Mouse (Mus musculus) heart, embryonic 15.5 days (tissue): ENCODE measurements around the gene Prcd. TPM values are rescaled to one million over a fixed set of nuclear protein-coding genes. Genes with fewer than 3 reads are reported as not detected.

Experiments
- ATAC-seq: fragments of 200-750 bp; cut with Nextera tagmentation; replicated peaks from 2 replicates; pipeline ENCODE4 v1.8.0; 2017; ENCODE audit warnings: low read depth, moderate TSS enrichment; ENCODE audit not compliant: insufficient number of reproducible peaks, insufficient read depth, low FRiP score
- H3K27ac ChIP-seq: fragments of 300-500 bp; sonication (generic); 2 replicates; pipeline ENCODE4 v1.5.1; 2015; ENCODE audit warnings: mild to moderate bottlenecking, inconsistent platforms
- H3K27me3 ChIP-seq: fragments of 300-500 bp; sonication (generic); 2 replicates; pipeline ENCODE4 v1.6.1; 2015; ENCODE audit warnings: inconsistent platforms
- H3K36me3 ChIP-seq: fragments of 300-500 bp; sonication (generic); 2 replicates; pipeline ENCODE4 v1.6.1; 2015; ENCODE audit warnings: mild to moderate bottlenecking, inconsistent platforms
- H3K4me1 ChIP-seq: fragments of 300-500 bp; sonication (generic); replicated peaks from 2 replicates; pipeline ENCODE4 v1.6.1; 2015; ENCODE audit warnings: inconsistent platforms
- H3K4me2 ChIP-seq: fragments of 300-500 bp; sonication (generic); 2 replicates; pipeline ENCODE4 v1.6.1; 2015; ENCODE audit warnings: inconsistent platforms, mild to moderate bottlenecking, moderate library complexity
- H3K4me3 ChIP-seq: fragments of 300-500 bp; sonication (generic); 2 replicates; pipeline ENCODE4 v1.5.1; 2015; ENCODE audit warnings: mild to moderate bottlenecking, inconsistent platforms
- H3K9ac ChIP-seq: fragments of 300-500 bp; sonication (generic); 2 replicates; pipeline ENCODE4 v1.6.1; 2015; ENCODE audit warnings: mild to moderate bottlenecking, inconsistent platforms
- H3K9me3 ChIP-seq: fragments of 300-500 bp; sonication (generic); replicated peaks from 2 replicates; pipeline ENCODE4 v1.6.1; 2016; ENCODE audit warnings: inconsistent platforms
- WGBS: fragments of 180-500 bp; shearing (Covaris S2); methylation state at CpG from one replicate; pipeline ENCODE4 v1.1.7; 2015; ENCODE audit warnings: mixed read lengths; 5-methylcytosine and 5-hydroxymethylcytosine counted together
- polyA plus RNA-seq: library from polyadenylated mRNA; unstranded; fragments of >200 nt; fragmentation: Nextera tagmentation; extraction: Ambion mirVana; gene quantifications from 2 replicates; pipeline ENCODE4 v1.2.1, GENCODE M21; 2015

The Prcd gene
- polyA plus RNA-seq, 1 experiment from 2014 or later: 1.4 TPM

DNA sequence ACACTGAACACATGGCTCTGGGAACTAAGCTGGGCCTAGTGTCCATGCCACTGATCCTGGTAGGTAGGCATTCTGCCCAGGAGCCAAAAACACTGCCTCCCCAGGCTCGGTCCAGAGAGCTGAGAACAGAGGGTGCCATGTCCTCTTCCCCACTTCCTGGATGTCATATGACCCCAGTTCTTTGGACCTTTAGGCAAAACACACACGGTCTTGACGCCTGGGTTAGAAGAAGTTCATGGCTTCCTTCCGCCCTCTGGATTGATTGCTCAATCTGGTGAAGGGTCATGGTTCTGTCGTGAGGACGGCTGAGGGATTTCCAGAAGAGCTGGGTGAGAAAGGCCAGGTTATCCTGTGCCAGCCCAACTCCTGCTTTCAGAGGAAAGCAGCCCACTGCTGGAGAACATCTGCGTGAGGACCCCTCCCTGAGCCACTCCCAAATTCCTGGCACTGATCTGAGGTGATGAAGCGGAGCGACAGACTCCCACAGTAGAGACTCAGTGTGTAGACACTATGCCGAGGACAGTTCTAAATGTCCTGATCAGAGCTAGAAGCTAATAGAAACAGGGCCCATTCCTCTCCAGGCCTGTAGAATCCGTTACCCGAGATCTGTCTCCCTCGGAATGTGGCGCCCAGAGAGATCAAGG is 29.3 kb downstream of the Prcd start:
- no peaks in the 10 kb centered on the region for H3K27me3 ChIP-seq
- H3K4me1 ChIP-seq: no peaks in the 10 kb centered on the region
- H3K9me3 ChIP-seq: no peaks in the 10 kb centered on the region
- H3K27ac ChIP-seq: no peak overlapping the region
- no peak overlapping the region for H3K4me3 ChIP-seq
- H3K9ac ChIP-seq: no peak overlapping the region
- peaks cover 5% of the 10 kb centered on the region; the same call in 1 of the 2 replicates for H3K36me3 ChIP-seq
- H3K4me2 ChIP-seq: no peak overlapping the region
- 66% methylated on average over 14 of the region's 14 CpGs for whole genome bisulfite sequencing
- ATAC-seq: no peak

DNA sequence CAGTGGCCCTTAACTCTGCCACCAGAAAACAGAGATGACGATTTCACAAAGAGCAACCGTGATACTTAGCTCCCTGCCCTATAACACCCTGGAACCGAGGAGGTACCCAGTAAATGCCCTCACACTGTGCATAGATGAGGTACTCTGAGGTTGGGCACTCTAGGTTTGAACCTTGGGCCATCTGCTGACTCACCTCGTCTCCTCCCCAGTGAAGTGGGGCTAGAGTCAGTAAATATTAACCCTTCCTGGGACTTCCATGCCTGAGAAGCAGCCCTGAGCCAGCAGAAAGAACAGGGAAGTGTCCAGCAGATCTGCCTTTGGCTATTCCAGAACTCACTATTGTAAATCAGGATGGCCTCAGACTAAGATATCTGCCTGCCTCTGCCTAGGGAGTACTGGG is 30.4 kb downstream of the Prcd start:
- Histone ChIP-seq H3K27ac (no peak overlapping the region), H3K4me2 (no peak overlapping the region), H3K4me3 (no peak overlapping the region), H3K9me3 (no peaks in the 10 kb centered on the region), H3K27me3 (no peaks in the 10 kb centered on the region), H3K4me1 (no peaks in the 10 kb centered on the region), H3K9ac (no peak overlapping the region), H3K36me3 (peaks cover 4% of the 10 kb centered on the region; the same call in 1 of the 2 replicates)
- 70% methylated on average over 4 of the region's 4 CpGs for WGBS
- ATAC-seq: no peak

DNA sequence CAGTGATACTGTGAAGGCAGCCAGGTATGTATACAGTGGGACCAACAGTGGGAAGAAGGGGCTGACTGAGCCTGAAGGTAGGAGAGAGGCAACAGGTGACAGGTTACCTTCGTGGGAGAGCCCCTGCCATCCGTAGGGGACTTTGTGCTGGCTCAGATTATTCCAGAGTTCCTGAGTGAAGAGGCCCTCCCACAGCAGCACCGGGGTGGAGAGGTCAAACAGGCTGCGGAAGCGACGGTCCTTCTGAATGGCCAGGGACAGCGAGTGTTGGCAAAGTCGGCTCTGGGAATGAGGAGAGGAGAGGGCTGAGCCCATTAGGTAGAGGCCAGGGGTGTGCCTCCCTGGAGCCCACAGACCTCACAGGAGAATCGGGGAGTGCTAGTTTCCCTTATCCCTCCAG is 32.4 kb downstream of the Prcd start:
- Histone ChIP-seq H3K27me3 (no peaks in the 10 kb centered on the region), H3K4me3 (no peak overlapping the region), H3K4me1 (no peaks in the 10 kb centered on the region), H3K4me2 (no peak overlapping the region), H3K36me3 (0 out of 2 replicates have a peak, but pooled peaks cover 4% of the 10 kb centered on the region), H3K27ac (no peak overlapping the region), H3K9me3 (no peaks in the 10 kb centered on the region), H3K9ac (no peak overlapping the region)
- ATAC-seq: no peak
- WGBS: 66% methylated on average over 9 of the region's 9 CpGs

DNA sequence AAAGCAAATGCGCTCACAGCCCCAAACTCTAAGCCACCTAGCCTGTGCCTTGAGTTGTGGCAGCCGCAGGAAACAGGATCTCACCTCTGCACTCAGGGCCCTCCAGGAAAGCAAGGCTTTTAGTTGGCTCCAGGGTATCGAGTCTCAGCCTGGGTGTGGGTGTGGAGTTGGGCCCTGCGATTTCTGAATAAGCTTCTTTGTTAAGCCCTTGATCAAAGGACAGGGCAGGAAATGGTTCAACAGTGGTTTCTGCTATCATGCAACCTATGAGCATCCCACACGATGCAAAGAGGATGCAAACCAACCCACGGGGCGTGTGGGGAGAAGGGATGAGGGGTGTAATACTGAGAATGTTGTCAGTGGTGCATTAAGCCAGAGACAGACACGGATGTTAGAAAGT is 34.6 kb downstream of the Prcd start:
- peaks cover 8% of the 10 kb centered on the region for H3K27me3 ChIP-seq
- no peak overlapping the region for H3K4me3 ChIP-seq
- WGBS: 72% methylated on average over 8 of the region's 8 CpGs
- H3K4me2 ChIP-seq: no peak overlapping the region
- no peaks in the 10 kb centered on the region for H3K36me3 ChIP-seq
- no peak overlapping the region for H3K27ac ChIP-seq
- no peak for ATAC-seq
- H3K4me1 ChIP-seq: no peaks in the 10 kb centered on the region
- H3K9me3 ChIP-seq: no peaks in the 10 kb centered on the region
- no peak overlapping the region for H3K9ac ChIP-seq

DNA sequence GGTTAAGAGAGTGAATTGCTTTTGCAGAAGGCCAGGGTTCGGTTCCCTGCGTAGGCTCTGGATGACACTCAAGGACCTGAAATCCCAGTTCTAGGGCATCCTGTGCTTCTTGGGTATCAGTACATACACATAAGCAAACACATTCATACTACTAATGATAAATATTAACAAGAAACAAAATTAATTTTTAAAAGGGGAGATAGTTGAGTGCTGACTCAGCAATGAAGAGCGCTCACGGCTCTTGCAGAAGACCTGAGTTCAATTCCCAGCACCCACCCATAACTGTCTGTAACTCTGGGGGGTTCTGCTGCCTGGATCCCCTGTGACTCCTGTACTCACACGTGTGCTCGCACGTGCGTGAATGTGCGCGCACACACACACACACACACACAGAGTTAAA is 36.3 kb downstream of the Prcd start:
- Histone ChIP-seq H3K27ac (no peak overlapping the region), H3K4me2 (no peak overlapping the region), H3K9me3 (no peaks in the 10 kb centered on the region), H3K36me3 (no peaks in the 10 kb centered on the region), H3K4me3 (no peak overlapping the region), H3K9ac (no peak overlapping the region), H3K4me1 (peaks cover 7% of the 10 kb centered on the region), H3K27me3 (peaks cover 22% of the 10 kb centered on the region)
- ATAC-seq: no peak
- WGBS: 94% methylated on average over 10 of the region's 10 CpGs

DNA sequence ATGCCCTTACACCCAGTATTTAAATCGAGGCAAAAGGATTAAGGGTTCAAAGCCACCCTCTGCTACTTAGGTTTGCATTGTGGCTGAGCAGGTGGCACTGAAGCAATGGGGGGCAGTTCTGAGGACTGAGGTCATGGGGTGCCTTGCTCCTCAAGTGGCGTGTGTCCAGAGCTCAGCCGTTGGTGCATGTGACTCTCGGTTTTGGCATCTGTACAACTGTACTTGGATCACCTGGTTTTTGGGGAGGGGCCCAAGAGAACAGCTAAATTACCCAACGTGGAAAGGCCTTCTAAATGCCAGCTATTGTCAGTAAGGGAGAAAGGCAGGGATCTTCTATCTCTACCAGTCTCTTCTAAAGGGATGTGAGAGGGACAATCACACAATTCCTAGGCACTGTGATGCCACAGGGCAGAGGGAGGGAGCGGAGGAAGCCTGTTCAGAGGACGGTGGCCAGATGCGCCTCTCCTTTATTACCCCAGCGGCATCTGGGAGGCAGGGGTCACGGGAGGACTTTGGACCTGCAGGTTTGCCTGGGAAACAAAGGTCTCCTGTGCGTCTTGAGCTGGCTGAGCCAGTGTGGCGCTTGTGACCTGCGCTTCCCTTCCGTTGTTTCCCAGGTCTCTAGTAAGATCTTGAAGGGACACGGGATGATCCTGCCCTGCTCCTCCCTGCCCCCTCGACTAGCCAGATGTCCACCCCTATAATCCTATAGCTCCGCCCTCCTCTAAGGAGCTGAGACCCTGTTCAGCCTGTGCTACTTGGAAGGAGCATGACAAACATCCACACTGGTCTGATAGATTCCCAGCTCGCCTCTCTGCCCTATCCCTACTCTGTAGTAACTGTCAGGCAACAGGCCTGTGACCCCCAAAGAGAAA is 37.6 kb downstream of the Prcd start:
- Histone ChIP-seq H3K4me2 (no peak overlapping the region), H3K9ac (no peak overlapping the region), H3K4me3 (no peak overlapping the region)

DNA sequence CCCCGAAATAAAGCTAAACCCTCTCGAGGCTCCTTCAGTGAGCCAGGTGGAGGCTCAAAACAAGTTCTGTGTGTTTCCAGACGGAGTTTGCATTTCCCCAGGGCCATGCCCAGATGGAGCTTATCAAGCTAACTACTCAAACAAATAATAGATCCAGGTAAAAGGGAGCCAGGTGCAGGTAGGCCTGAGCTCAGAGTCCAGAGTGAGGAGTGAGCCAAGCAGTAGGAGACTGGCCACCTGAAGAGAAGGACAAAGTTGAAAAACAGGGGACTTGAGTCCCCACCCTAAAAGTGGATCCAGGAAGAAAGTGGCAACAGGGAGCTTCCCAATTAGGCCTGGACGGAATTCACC is 40.5 kb downstream of the Prcd start:
- H3K27me3 ChIP-seq: peaks cover 54% of the 10 kb centered on the region
- WGBS: 46% methylated on average over 4 of the region's 4 CpGs

More for the DNA sequence above, 37.6 kb downstream of the Prcd start:
- peaks cover 16% of the 10 kb centered on the region for H3K4me1 ChIP-seq
- no peaks in the 10 kb centered on the region for H3K9me3 ChIP-seq
- 62% methylated on average over 18 of the region's 18 CpGs for WGBS
- H3K27ac ChIP-seq: no peak overlapping the region
- peaks cover 35% of the 10 kb centered on the region for H3K27me3 ChIP-seq
- H3K36me3 ChIP-seq: no peaks in the 10 kb centered on the region
- no peak for ATAC-seq

DNA sequence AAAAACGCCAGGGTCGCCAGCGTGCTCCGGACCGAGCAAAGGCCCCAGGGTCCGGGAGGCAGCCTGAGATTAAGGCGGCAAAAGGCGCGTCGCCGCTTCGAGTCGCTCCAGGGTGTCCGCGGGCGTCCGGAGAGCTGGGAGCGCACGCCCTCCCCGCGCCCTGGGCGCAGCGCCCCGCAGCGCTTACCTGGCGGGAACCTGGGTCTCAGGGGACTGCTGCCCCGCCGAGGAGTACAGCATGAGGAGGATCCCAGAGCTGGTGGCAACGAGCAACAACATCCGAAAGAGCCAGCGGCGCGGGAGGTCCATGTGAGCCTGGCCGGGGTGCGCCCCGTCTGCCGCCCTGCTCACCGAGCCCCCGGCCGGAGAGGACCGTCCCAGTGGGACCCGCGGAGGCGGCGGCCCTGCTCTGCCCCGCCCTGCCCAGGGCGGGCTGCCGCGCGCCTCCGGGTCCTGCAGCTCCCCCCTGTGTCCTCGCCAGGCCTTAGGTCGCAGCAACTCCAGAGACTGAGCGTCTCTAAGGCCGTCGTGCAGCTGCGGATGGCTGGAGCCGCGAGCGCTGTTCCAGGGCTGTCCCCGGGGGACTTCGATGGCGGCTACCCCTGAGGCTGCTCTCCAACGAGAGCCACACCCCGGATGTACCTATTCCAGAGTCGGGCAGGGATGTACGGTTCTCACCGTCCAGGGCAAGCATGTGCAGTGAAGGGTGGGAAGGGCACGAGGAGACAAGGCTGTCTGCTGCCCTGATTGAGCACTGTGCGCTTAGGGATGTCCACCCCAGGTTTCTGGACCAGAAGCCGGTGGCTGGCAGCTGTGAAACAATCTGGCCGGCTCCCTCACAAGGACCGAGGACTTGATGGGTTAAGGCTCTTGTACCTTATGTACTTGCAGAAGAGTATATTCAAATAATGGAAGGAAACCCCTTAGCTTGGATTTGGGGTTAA is 41.2 kb downstream of the Prcd start:
- peaks cover 54% of the 10 kb centered on the region for H3K27me3 ChIP-seq
- ATAC-seq: peak; percentile 74
- WGBS: 2% methylated on average over 73 of the region's 73 CpGs
- peak overlapping the region; percentile 55 for H3K4me3 ChIP-seq
- H3K9ac ChIP-seq: peak overlapping the region; percentile 49
- no peaks in the 10 kb centered on the region for H3K9me3 ChIP-seq
- H3K4me2 ChIP-seq: peak overlapping the region; percentile 87
- no peaks in the 10 kb centered on the region for H3K36me3 ChIP-seq
- no peak overlapping the region for H3K27ac ChIP-seq
- H3K4me1 ChIP-seq: peaks cover 16% of the 10 kb centered on the region

More for the DNA sequence above, 40.5 kb downstream of the Prcd start:
- Histone ChIP-seq H3K9ac (peak overlapping the region; percentile 49), H3K4me1 (peaks cover 16% of the 10 kb centered on the region), H3K27ac (no peak overlapping the region), H3K9me3 (no peaks in the 10 kb centered on the region), H3K4me2 (peak overlapping the region; percentile 87), H3K4me3 (peak overlapping the region; percentile 55), H3K36me3 (no peaks in the 10 kb centered on the region)
- no peak for ATAC-seq

DNA sequence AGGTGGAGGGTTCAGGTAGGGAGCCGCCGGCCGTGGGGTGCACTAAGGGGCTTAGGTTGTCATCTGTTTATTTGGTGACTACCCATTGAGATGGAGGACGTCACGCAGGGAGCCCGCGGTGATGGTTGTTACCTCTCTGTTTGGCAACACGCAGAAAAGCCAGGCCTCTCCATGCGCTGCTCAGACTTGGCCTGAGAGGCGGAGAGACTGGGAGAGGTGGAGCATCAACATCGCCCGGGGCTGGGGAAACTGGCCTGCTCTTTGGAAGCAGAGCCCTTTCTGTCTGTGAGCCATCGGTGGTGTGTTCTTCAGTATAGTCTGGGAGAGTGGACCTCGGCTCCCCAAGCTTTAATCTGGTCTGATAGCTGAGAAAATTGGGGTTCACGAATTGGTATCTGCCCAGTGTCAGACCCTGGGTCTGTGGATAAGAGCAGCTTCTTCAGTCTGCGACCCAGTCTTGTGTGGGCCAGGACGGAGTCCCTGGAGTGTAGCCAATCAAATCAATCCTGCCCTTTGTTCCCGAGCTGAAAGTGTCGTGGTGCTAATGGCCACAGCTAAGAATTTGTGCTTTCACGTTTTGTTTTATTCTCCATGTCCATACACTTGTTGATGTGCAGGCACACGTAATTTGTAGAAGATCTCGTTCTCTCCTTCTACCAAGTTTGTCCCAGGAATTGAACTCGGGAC is 42.0 kb downstream of the Prcd start:
- H3K9me3 ChIP-seq: no peaks in the 10 kb centered on the region
- no peak overlapping the region for H3K9ac ChIP-seq
- peaks cover 54% of the 10 kb centered on the region for H3K27me3 ChIP-seq
- no peak overlapping the region for H3K27ac ChIP-seq
- H3K36me3 ChIP-seq: no peaks in the 10 kb centered on the region
- peaks cover 16% of the 10 kb centered on the region for H3K4me1 ChIP-seq
- ATAC-seq: no peak
- 24% methylated on average over 23 of the region's 23 CpGs for WGBS
- H3K4me3 ChIP-seq: no peak overlapping the region
- peak overlapping the region; percentile 87 for H3K4me2 ChIP-seq

DNA sequence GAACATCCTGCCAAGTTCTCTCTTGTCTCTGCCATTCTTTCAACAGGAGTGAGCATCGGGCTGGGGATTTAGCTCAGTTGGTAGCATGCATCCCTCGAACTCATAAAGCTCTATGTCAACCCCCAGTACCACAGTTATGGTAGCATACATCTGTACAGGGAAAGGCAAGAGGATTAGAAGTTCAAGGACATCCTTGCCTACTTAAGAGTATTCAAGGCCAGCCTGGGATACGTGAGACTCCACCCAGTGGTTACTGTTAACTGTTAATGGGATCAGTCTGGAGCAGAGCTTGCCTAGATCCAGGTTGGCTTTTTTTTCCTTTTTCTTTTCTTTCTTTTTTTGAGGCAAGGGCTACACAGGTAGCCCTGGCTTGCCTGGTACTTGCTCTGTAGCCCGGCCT is 43.1 kb downstream of the Prcd start:
- Histone ChIP-seq H3K9me3 (no peaks in the 10 kb centered on the region), H3K27ac (no peak overlapping the region), H3K4me1 (peaks cover 19% of the 10 kb centered on the region), H3K4me2 (no peak overlapping the region), H3K27me3 (peaks cover 54% of the 10 kb centered on the region), H3K9ac (no peak overlapping the region), H3K4me3 (no peak overlapping the region), H3K36me3 (no peaks in the 10 kb centered on the region)
- WGBS: 81% methylated on average over 4 of the region's 4 CpGs
- ATAC-seq: no peak
